Mouse (Mus musculus) limb, embryonic 14.5 days (tissue): ENCODE measurements around the gene Ndufs8. TPM values are rescaled to one million over a fixed set of nuclear protein-coding genes. Genes with fewer than 3 reads are reported as not detected.

Experiments used
- ATAC-seq: fragments of 200-750 bp; cut with Nextera tagmentation; 2 replicates; pipeline ENCODE4 v1.8.0; 2017; ENCODE audit warnings: low read depth, moderate number of reproducible peaks, moderate TSS enrichment; ENCODE audit not compliant: low FRiP score
- DNase-seq: peaks from one replicate; pipeline ENCODE4 v3.0.0-alpha.2; 2015; ENCODE audit warnings: low spot score
- H3K27ac ChIP-seq: fragments of 300-500 bp; sonication (generic); replicated peaks from 2 replicates; pipeline ENCODE4 v1.5.1; 2014; ENCODE audit warnings: low read depth, mild to moderate bottlenecking, low read length, moderate library complexity, mixed read lengths
- H3K27me3 ChIP-seq: fragments of 300-500 bp; sonication (generic); 2 replicates; pipeline ENCODE4 v1.6.1; 2014; ENCODE audit warnings: low read length, mixed read lengths; ENCODE audit not compliant: control insufficient read depth, insufficient read depth
- H3K36me3 ChIP-seq: fragments of 300-500 bp; sonication (generic); 2 replicates; pipeline ENCODE4 v1.6.1; 2014; ENCODE audit warnings: mild to moderate bottlenecking, low read length, moderate library complexity, mixed read lengths; ENCODE audit not compliant: control insufficient read depth, insufficient read depth
- H3K4me1 ChIP-seq: fragments of 300-500 bp; sonication (generic); 2 replicates; pipeline ENCODE4 v1.6.1; 2014; ENCODE audit warnings: antibody characterized with exemption, low read length, mixed read lengths; ENCODE audit not compliant: control insufficient read depth, insufficient read depth
- H3K4me2 ChIP-seq: fragments of 300-500 bp; sonication (generic); replicated peaks from 2 replicates; pipeline ENCODE4 v1.6.1; 2014; ENCODE audit warnings: low read depth, mild to moderate bottlenecking, low read length, moderate library complexity; ENCODE audit not compliant: severe bottlenecking
- H3K4me3 ChIP-seq: fragments of 300-500 bp; sonication (generic); replicated peaks from 2 replicates; pipeline ENCODE4 v1.5.1; 2014; ENCODE audit warnings: low read length
- H3K9ac ChIP-seq: fragments of 300-500 bp; sonication (generic); 2 replicates; pipeline ENCODE4 v1.6.1; 2014; ENCODE audit warnings: mild to moderate bottlenecking, low read depth, low read length, moderate library complexity; ENCODE audit not compliant: severe bottlenecking
- H3K9me3 ChIP-seq: fragments of 300-500 bp; sonication (generic); 2 replicates; pipeline ENCODE4 v1.6.1; 2016; ENCODE audit warnings: low read length; ENCODE audit not compliant: control insufficient read depth
- POLR2A ChIP-seq: fragments of 200-500 bp; IDR thresholded peaks from 2 replicates; pipeline ENCODE4 v1.8.0; 2012; ENCODE audit warnings: inconsistent platforms, mild to moderate bottlenecking, moderate library complexity, borderline replicate concordance; ENCODE audit not compliant: insufficient read depth, insufficient read length; ENCODE audit errors: extremely low read depth
- WGBS: fragments of 180-500 bp; shearing (Covaris S2); extraction: QIAGEN DNeasy Blood & Tissue Kit; methylation state at CpG from one replicate; pipeline ENCODE4 v1.1.7; 2014; 5-methylcytosine and 5-hydroxymethylcytosine counted together
- polyA plus RNA-seq, 2 experiments: library from polyadenylated mRNA; depleted of rRNA in 1 of 2; stranded (reverse) in 1 of 2; unstranded in 1 of 2; fragments of >200 nt; fragmentation: Nextera tagmentation in 1 of 2; extraction: Ambion mirVana in 1 of 2; gene quantifications; 2 replicates each; pipeline versions ENCODE4 v1.2.1 to v1.2.3; 2012 to 2014

The Ndufs8 gene
- polyA plus RNA-seq, 2 experiments = 186 to 322 TPM

- peaks cover 95% of the 10 kb centered on the region for H3K36me3 ChIP-seq
- H3K9ac ChIP-seq = no peak overlapping the region
- 88% methylated on average over 4 of the region's 4 CpGs for WGBS
- H3K4me3 ChIP-seq = no peak overlapping the region
- no peak for DNase-seq
- no peaks in the 10 kb centered on the region for H3K4me1 ChIP-seq
- TF ChIP-seq POLR2A = no peak
- no peaks in the 10 kb centered on the region for H3K9me3 ChIP-seq
- H3K4me2 ChIP-seq = no peak overlapping the region
- no peak overlapping the region for H3K27ac ChIP-seq
- ATAC-seq = no peak
- no peaks in the 10 kb centered on the region for H3K27me3 ChIP-seq
Measured at GRCm38 (mm10) chr19:3893545-3894116, 18.9 kb downstream of the Ndufs8 start.

GRCm38 (mm10) chr19:3890181-3890580 is 22.4 kb downstream of the Ndufs8 start:
- no peak overlapping the region for H3K9ac ChIP-seq
- no peak for TF ChIP-seq POLR2A
- no peaks in the 10 kb centered on the region for H3K9me3 ChIP-seq
- H3K4me3 ChIP-seq = no peak overlapping the region
- DNase-seq = no peak
- H3K36me3 ChIP-seq = peaks cover 92% of the 10 kb centered on the region
- WGBS = 79% methylated on average over 8 of the region's 8 CpGs
- no peaks in the 10 kb centered on the region for H3K27me3 ChIP-seq
- H3K4me1 ChIP-seq = no peaks in the 10 kb centered on the region
- no peak overlapping the region for H3K4me2 ChIP-seq
- H3K27ac ChIP-seq = no peak overlapping the region
- ATAC-seq = no peak

GRCm38 (mm10) chr19:3889096-3889495 is 23.5 kb downstream of the Ndufs8 start:
- no peak for ATAC-seq
- 86% methylated on average over 5 of the region's 5 CpGs for WGBS
- no peak overlapping the region for H3K9ac ChIP-seq

GRCm38 (mm10) chr19:3884325-3884990 is 28.1 kb downstream of the Ndufs8 start:
- Histone ChIP-seq H3K4me3 (no peak overlapping the region), H3K4me1 (peaks cover 5% of the 10 kb centered on the region; the same call in 1 of the 2 replicates), H3K27me3 (no peaks in the 10 kb centered on the region), H3K9ac (no peak overlapping the region), H3K9me3 (no peaks in the 10 kb centered on the region), H3K27ac (no peak overlapping the region), H3K36me3 (peaks cover 39% of the 10 kb centered on the region), H3K4me2 (no peak overlapping the region)
- no peak for ATAC-seq
- DNase-seq = no peak
- no peak for TF ChIP-seq POLR2A
- 70% methylated on average over 6 of the region's 6 CpGs for WGBS

More at GRCm38 (mm10) chr19:3889096-3889495, 23.5 kb downstream of the Ndufs8 start:
- Histone ChIP-seq H3K27ac (no peak overlapping the region), H3K4me2 (no peak overlapping the region), H3K4me3 (no peak overlapping the region), H3K9me3 (no peaks in the 10 kb centered on the region), H3K36me3 (peaks cover 84% of the 10 kb centered on the region), H3K4me1 (no peaks in the 10 kb centered on the region), H3K27me3 (no peaks in the 10 kb centered on the region)
- no peak for TF ChIP-seq POLR2A
- DNase-seq = no peak

- no peak overlapping the region for H3K4me2 ChIP-seq
- H3K27ac ChIP-seq = no peak overlapping the region
- H3K36me3 ChIP-seq = peaks cover 23% of the 10 kb centered on the region; the same call in 1 of the 2 replicates
- no peaks in the 10 kb centered on the region for H3K9me3 ChIP-seq
- ATAC-seq (no peak), DNase-seq (no peak)
- no peak overlapping the region for H3K4me3 ChIP-seq
- H3K4me1 ChIP-seq = peaks cover 5% of the 10 kb centered on the region; the same call in 1 of the 2 replicates
- no peaks in the 10 kb centered on the region for H3K27me3 ChIP-seq
- 87% methylated on average over 4 of the region's 4 CpGs for WGBS
- TF ChIP-seq POLR2A = no peak
- no peak overlapping the region for H3K9ac ChIP-seq
Measured at GRCm38 (mm10) chr19:3882214-3882613, 30.4 kb downstream of the Ndufs8 start.
